Mouse (Mus musculus): ENCODE results near the gene Hist1h2bb. TPM values are rescaled to one million over a fixed set of nuclear protein-coding genes. Genes with fewer than 3 reads are reported as not detected.
"Not testable (repeated sequence)": the region's sequence is repeated elsewhere in the genome, so short reads cannot be mapped to it uniquely, and the experiment has no call there.

The Hist1h2bb gene
- polyA plus RNA-seq, 1 experiment from 2014 or later = 2.3 TPM

GRCm38 (mm10) chr13:23745381-23746161 is 963 bp upstream of the Hist1h2bb start, which contains the start of gene Hist1h3c:
TSS of gene Hist1h3c (minus strand) at chr13:23745602.
- under 1% methylated on average over 27 of the region's 28 CpGs for WGBS
- Histone ChIP-seq H3K27ac (replicated peaks) (peak within 1 kb of the TSS; percentile 97), H3K4me1 (peaks cover 41% of the 10 kb centered on the region), H3K9me3 (replicated peaks) (no peaks in the 10 kb centered on the region), H3K4me3 (peak within 1 kb of the TSS; percentile 59), H3K36me3 (no peaks in the 10 kb centered on the region), H3K27me3 (ENCODE audit: low read depth, poor library complexity, severe bottlenecking) (no peaks in the 10 kb centered on the region)
- DNase-seq (ENCODE audit: low spot score) = peak; percentile 82

- Histone ChIP-seq H3K4me3 (peak overlapping the region; percentile 59), H3K9me3 (replicated peaks) (no peaks in the 10 kb centered on the region), H3K4me1 (peaks cover 35% of the 10 kb centered on the region), H3K36me3 (no peaks in the 10 kb centered on the region), H3K27me3 (ENCODE audit: low read depth, poor library complexity, severe bottlenecking) (no peaks in the 10 kb centered on the region), H3K27ac (replicated peaks) (peak overlapping the region; percentile 97)
- WGBS = 2% methylated on average over 13 of the region's 13 CpGs
- DNase-seq (ENCODE audit: low spot score) = peak; percentile 32
Observed at GRCm38 (mm10) chr13:23747081-23747891, 752 bp downstream of the Hist1h2bb start.

GRCm38 (mm10) chr13:23747892-23748288 is 1.4 kb downstream of the Hist1h2bb start:
- Histone ChIP-seq H3K36me3 (no peaks in the 10 kb centered on the region), H3K4me3 (peak overlapping the region; percentile 59)

DNA sequence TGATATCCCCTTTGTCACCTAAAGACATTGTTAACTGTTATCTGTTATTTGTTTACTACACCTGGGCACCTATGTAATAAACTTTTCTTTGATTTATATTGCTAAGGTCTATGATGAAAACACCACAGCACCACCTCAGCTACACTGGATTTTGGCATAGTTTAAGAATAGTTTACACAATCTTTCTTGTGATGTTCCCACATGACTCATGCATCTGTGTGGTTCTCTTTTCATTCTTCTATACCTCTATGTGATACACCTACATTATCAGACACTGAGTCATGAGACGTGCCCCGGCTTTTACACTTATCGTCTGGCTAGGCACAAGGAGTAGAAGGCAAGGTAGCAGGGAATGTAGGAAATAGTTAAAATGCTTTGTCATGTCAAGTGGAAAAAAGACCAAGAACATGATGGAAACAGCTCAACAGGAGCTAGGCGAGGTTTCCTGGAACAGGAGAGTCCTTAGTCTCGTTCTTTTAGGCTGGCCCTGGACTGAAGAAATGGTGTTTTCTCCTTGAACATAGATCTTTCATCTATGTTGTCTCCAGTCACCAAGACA is 3.1 kb downstream of the Hist1h2bb start:
- no peak for DNase-seq (ENCODE audit: low spot score)
- H3K27ac ChIP-seq (replicated peaks) = peak overlapping the region; percentile 97
- H3K27me3 ChIP-seq (ENCODE audit: low read depth, poor library complexity, severe bottlenecking) = no peaks in the 10 kb centered on the region
- WGBS = 91% methylated on average over 5 of the region's 5 CpGs
- H3K4me1 ChIP-seq = peaks cover 32% of the 10 kb centered on the region
- H3K36me3 ChIP-seq = no peaks in the 10 kb centered on the region
- H3K4me3 ChIP-seq = no peak overlapping the region
- H3K9me3 ChIP-seq (replicated peaks) = no peaks in the 10 kb centered on the region

More at GRCm38 (mm10) chr13:23747892-23748288, 1.4 kb downstream of the Hist1h2bb start:
- Histone ChIP-seq H3K9me3 (replicated peaks) (no peaks in the 10 kb centered on the region), H3K4me1 (peaks cover 38% of the 10 kb centered on the region), H3K27ac (replicated peaks) (peak overlapping the region; percentile 97), H3K27me3 (ENCODE audit: low read depth, poor library complexity, severe bottlenecking) (no peaks in the 10 kb centered on the region)
- DNase-seq (ENCODE audit: low spot score) = peak; percentile 50
- WGBS = 10% methylated on average over 4 of the region's 4 CpGs

GRCm38 (mm10) chr13:23750839-23751477 is 4.4 kb downstream of the Hist1h2bb start, which contains the start of gene Hist1h2ab:
TSS of gene Hist1h2ab (plus strand) at chr13:23751126.
- Histone ChIP-seq H3K27ac (replicated peaks) (peak within 1 kb of the TSS; percentile 97), H3K4me3 (peak within 1 kb of the TSS; percentile 54), H3K4me1 (peaks cover 29% of the 10 kb centered on the region)
- not testable (repeated sequence) for H3K36me3 ChIP-seq; H3K27me3 ChIP-seq (ENCODE audit: low read depth, poor library complexity, severe bottlenecking); H3K9me3 ChIP-seq (replicated peaks)
- 1% methylated on average over 35 of the region's 47 CpGs for WGBS
- peak; percentile 81 for DNase-seq (ENCODE audit: low spot score)

GRCm38 (mm10) chr13:23751478-23751956 is 5.0 kb downstream of the Hist1h2bb start:
- Histone ChIP-seq H3K9me3 (replicated peaks) (no peaks in the 10 kb centered on the region), H3K27ac (replicated peaks) (peak overlapping the region; percentile 97), H3K4me3 (peak overlapping the region; percentile 54), H3K36me3 (no peaks in the 10 kb centered on the region), H3K27me3 (ENCODE audit: low read depth, poor library complexity, severe bottlenecking) (no peaks in the 10 kb centered on the region), H3K4me1 (peaks cover 29% of the 10 kb centered on the region)
- no peak for DNase-seq (ENCODE audit: low spot score)
- under 1% methylated on average over 11 of the region's 11 CpGs for WGBS

- peak within 1 kb of the TSS; percentile 97 for H3K27ac ChIP-seq (replicated peaks)
- not testable (repeated sequence) for H3K36me3 ChIP-seq; H3K9me3 ChIP-seq (replicated peaks); H3K27me3 ChIP-seq (ENCODE audit: low read depth, poor library complexity, severe bottlenecking)
- DNase-seq (ENCODE audit: low spot score) = peak; percentile 92
- WGBS = under 1% methylated on average over 23 of the region's 47 CpGs
- peaks cover 27% of the 10 kb centered on the region for H3K4me1 ChIP-seq
- peak within 1 kb of the TSS; percentile 54 for H3K4me3 ChIP-seq
Observed at GRCm38 (mm10) chr13:23752067-23752741, 5.7 kb downstream of the Hist1h2bb start, which contains the start of gene Hist1h3b. TSS of gene Hist1h3b (plus strand) at chr13:23752267.

- peak overlapping the region; percentile 92 for H3K27ac ChIP-seq (replicated peaks)
- no peaks in the 10 kb centered on the region for H3K27me3 ChIP-seq (ENCODE audit: low read depth, poor library complexity, severe bottlenecking)
- WGBS = 2% methylated on average over 6 of the region's 6 CpGs
- no peak for DNase-seq (ENCODE audit: low spot score)
- H3K4me1 ChIP-seq = peaks cover 27% of the 10 kb centered on the region
- no peaks in the 10 kb centered on the region for H3K36me3 ChIP-seq
- H3K4me3 ChIP-seq = peak overlapping the region; percentile 51
- H3K9me3 ChIP-seq (replicated peaks) = no peaks in the 10 kb centered on the region
Observed at GRCm38 (mm10) chr13:23752742-23753172, 6.2 kb downstream of the Hist1h2bb start.

- no peak for DNase-seq (ENCODE audit: low spot score)
- H3K9me3 ChIP-seq (replicated peaks) = no peaks in the 10 kb centered on the region
- 63% methylated on average over 4 of the region's 4 CpGs for WGBS
- H3K27ac ChIP-seq (replicated peaks) = peak overlapping the region; percentile 92
- no peaks in the 10 kb centered on the region for H3K36me3 ChIP-seq
- H3K27me3 ChIP-seq (ENCODE audit: low read depth, poor library complexity, severe bottlenecking) = no peaks in the 10 kb centered on the region
- H3K4me1 ChIP-seq = peaks cover 23% of the 10 kb centered on the region
- peak overlapping the region; percentile 51 for H3K4me3 ChIP-seq
Observed at GRCm38 (mm10) chr13:23753314-23754078, 7.0 kb downstream of the Hist1h2bb start.

DNA sequence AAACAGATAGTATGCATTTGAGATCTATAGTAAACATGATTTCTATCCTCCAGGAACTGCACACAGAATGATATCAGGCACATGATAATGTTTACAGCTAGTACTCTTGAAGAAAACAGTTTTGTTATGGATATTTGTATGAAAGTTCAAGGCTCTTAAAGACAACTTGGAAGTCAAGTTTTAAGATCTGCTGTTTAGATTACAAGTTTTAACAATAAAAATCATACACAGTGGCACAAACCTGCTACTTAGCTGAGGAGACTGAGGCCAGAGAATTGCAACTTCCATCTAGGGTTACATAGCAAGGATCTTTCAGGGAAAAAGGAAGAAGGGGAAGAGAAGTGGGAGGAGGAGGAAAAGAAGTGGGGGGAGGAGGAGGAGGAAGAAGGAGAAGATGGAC is 8.5 kb downstream of the Hist1h2bb start:
- Histone ChIP-seq H3K27me3 (ENCODE audit: low read depth, poor library complexity, severe bottlenecking) (no peaks in the 10 kb centered on the region), H3K36me3 (no peaks in the 10 kb centered on the region), H3K27ac (replicated peaks) (peak overlapping the region; percentile 92), H3K4me3 (no peak overlapping the region), H3K9me3 (replicated peaks) (no peaks in the 10 kb centered on the region), H3K4me1 (peaks cover 28% of the 10 kb centered on the region)
- DNase-seq (ENCODE audit: low spot score) = no peak

- Histone ChIP-seq H3K4me1 (peaks cover 36% of the 10 kb centered on the region), H3K4me3 (peak within 1 kb of the TSS; percentile 53), H3K27me3 (ENCODE audit: low read depth, poor library complexity, severe bottlenecking) (no peaks in the 10 kb centered on the region), H3K36me3 (no peaks in the 10 kb centered on the region), H3K9me3 (replicated peaks) (no peaks in the 10 kb centered on the region), H3K27ac (replicated peaks) (peak within 1 kb of the TSS; percentile 92)
- DNase-seq (ENCODE audit: low spot score) = peak; percentile 89
- WGBS = under 1% methylated on average over 20 of the region's 22 CpGs
Observed at GRCm38 (mm10) chr13:23756790-23757189, 10.3 kb downstream of the Hist1h2bb start, which contains the start of gene Hist1h4b. TSS of gene Hist1h4b (plus strand) at chr13:23757013.
